Mouse (Mus musculus) adrenal gland, adult 2 months (tissue): ENCODE results near the gene Lpp. TPM values are rescaled to one million over a fixed set of nuclear protein-coding genes. Genes with fewer than 3 reads are reported as not detected.
"Not testable (repeated sequence)": the region's sequence is repeated elsewhere in the genome, so short reads cannot be mapped to it uniquely, and the experiment has no call there.

Source experiments
- DNase-seq: peaks from one replicate; pipeline ENCODE4 v3.0.0; 2021
- polyA plus RNA-seq: library from polyadenylated mRNA; depleted of rRNA; stranded (reverse); fragments of >200 nt; gene quantifications from 2 replicates; pipeline ENCODE4 v1.2.3, GENCODE M21; 2012
- total RNA-seq, 2 experiments: library from RNA; stranded (reverse); gene quantifications; 2 replicates each; pipeline ENCODE4 v1.2.3; 2021

Gene Lpp
- total and polyA plus RNA-seq, 3 experiments = 32.3 to 94.8 (median 35.1) TPM

GRCm38 (mm10) chr16:24979391-24979790, 586.1 kb downstream of the Lpp start:
- no peak for DNase-seq

GRCm38 (mm10) chr16:24982828-24983227, 589.5 kb downstream of the Lpp start:
- DNase-seq = no peak

DNA sequence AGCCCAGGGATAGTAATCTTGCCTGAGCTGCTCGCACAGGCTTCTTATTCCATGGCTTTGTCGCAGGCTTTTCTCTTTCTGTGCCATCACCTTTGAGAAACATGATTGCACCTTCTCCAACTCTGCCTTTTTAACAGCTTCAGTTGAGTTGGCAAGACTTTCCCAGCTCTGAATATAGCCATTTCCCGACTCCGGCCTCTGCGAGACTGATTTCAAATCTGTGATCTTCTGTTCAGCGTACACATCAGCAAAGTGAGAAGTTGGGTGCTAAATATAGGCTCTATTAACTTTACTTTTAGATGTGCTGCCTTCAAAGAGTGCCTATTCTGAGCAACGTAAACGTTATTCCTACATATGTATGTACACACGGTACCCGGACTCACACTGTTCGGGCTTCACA, 597.0 kb downstream of the Lpp start:
- DNase-seq = no peak

DNA sequence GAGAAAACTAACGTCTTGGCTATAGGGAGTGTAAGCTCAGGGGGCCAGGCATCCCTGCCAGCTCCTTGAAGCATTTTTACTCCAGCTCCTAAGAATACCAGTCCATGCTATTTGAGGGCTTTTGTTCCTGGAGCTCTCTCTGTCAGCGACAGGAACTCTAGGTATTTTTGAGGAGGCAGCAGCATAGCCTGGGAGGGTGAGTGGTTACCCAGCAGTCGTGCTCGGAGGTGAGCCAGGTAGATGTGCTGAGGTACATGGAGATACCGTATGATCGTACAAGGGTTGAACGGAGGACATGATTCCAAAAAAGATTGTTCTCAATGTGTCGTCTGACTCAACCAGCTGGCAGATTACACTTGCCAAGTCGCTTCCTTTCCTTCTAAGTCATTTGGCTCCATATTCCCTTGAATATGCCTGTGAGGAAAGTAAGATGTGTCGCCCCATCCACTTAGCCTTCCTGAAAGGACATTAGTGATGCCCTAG, 597.8 kb downstream of the Lpp start:
- no peak for DNase-seq

DNA sequence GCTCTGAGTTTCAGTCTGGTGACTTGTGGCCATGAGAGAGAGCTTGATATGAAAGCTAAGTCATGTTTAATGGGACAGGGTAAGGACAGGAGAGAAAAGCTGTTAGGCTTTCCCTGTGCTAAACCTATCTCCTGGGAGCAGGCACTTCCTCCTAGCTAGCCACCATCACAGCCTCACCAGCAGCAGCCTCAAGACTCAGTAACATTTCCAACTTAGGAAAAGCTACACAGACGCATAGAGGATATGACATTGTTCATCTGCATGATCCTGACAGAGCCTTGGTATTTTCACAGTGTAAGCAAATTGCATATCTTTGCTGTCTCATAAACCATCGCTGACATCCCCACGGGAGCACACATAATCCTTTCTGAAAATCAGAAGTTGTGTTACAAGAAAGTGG, 598.7 kb downstream of the Lpp start:
- peak; percentile 29 for DNase-seq

DNA sequence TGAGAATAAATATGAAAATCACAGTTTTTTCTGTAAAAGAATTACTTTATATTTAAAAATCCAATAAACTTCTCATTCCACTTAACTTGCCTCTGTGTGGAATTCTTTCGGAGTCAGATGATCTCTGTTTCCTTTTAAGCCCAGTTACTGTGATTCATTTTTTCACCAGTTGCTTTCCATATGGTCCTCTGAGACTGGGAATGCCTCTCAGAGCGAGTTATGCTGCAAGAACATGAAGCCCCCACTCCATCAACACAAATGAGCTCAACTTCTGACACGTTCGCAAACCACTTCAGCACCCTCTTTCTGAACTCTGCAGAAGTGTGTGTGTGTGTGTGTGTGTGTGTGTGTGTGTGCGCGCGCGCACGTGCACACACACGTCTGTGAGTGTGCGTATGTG, 599.2 kb downstream of the Lpp start:
- no peak for DNase-seq

- no peak for DNase-seq
These were observed 617.9 kb downstream of the Lpp start for GRCm38 (mm10) chr16:25010980-25011877.

GRCm38 (mm10) chr16:25012938-25013337, 619.6 kb downstream of the Lpp start:
- no peak for DNase-seq

DNA sequence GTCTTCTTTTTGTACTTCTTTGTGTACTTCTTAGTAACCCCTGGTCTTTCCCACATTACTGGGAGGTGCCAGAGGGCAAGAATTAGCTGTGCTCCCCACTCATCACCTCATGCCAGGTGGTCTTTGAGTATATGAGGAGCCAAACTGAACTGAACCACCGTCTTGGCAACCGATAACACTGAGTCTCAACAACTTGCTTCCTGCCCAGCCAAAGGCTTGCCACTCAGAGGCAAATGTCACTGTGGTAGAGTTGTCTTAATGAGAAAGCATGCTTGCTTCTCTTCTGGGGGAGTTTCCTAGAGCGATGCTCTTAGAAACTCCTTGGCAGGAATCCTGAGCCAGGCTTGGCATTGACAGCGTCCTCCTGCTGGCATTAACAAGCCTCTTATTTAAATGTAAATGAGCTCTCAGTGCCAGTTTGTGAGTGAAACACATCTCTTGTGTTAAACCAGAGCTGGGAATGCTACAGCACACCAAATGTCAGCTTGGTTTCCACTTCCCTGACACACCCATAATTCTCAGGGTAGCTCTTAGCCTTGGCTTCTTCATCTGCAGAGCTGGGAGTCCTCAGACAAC, 623.0 kb downstream of the Lpp start:
- DNase-seq = peak; percentile 48

DNA sequence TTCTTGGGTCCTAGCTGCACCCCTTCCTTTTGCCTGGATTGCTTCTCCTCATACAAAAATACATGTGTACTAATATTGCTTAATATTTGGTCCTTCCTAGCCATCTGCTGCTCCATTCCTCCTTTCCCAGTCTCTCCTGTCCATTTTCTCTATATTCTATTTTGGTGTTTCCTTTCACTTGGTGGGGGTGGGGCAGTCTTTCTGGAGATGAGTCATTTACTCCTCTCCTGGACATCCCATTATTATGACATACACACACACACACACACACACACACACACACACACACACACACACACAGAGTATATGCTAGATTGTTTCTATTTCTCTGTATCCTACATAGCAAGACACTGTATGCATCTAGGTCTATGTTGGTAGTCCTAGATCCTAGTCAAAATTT, 623.7 kb downstream of the Lpp start:
- DNase-seq = no peak

DNA sequence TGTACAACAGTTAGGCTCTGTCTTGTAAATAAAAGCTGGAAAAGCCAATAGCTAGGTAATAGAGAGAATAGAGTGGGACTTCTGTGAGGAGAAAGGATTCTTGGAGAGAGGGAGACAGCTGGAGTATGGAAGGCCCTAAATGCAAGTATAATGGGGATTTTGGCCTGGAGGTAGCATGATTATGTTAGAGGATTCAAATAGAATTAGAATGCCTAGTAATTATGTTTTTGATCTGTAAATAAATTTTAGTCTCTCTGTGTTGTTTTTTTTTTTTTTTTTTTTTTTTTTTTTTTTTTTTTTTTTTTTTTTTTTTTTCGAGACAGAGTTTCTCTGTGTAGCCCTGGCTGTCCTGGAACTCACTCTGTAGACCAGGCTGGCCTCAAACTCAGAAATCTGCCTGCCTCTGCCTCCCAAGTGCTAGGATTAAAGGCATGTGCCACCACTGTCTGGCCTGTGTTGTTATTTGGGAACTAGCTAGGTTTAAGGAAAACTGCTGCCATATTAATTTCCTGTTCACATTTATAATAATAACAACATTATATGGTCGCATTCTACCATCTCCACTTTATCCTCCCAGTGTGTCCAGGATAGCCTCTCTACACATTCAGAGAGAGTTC, 628.5 kb downstream of the Lpp start:
- DNase-seq = not testable (repeated sequence)

GRCm38 (mm10) chr16:25024591-25024990, 631.3 kb downstream of the Lpp start:
- no peak for DNase-seq

GRCm38 (mm10) chr16:25026191-25026590, 632.9 kb downstream of the Lpp start:
- peak; percentile 46 for DNase-seq

DNA sequence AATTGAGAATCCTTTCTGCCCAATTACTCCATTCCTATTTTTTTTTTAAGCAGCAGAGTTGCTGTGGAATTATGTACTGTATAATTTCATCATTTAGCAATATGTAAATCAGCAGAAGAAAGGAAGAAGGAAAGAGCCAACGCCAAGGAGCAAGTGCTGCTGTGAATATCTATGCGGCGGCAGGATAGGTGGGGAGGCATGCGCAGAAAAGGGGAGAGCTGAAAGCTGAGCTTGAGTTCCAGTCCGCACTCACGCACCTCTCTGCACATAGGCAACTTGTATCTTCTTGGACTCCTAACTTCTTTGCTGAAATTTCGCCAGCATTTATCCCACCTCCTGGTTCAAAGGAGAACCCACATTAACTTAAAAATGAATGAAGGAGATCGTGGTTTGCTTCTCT, 636.2 kb downstream of the Lpp start:
- no peak for DNase-seq

DNA sequence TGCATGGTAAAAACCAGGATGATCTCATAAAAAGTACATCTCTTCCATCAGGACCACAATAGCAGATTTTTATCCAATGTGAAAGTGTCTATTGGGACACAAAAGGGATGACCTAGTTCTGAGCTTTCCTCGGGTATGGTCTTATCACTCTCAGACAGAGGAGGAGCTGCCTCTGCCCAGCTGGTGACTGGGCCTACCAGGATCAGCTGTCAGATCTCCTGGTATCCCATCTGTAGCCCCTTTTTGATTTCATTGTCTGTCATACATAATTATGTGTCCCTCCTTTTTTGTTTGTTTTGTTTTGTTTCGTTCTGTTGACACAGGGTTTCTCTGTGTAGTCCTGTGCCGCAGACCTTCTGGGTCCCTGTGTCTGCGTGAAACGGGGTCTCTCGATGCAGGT, 644.1 kb downstream of the Lpp start:
- no peak for DNase-seq

- DNase-seq = no peak
These were observed 645.2 kb downstream of the Lpp start for GRCm38 (mm10) chr16:25038529-25038928.

DNA sequence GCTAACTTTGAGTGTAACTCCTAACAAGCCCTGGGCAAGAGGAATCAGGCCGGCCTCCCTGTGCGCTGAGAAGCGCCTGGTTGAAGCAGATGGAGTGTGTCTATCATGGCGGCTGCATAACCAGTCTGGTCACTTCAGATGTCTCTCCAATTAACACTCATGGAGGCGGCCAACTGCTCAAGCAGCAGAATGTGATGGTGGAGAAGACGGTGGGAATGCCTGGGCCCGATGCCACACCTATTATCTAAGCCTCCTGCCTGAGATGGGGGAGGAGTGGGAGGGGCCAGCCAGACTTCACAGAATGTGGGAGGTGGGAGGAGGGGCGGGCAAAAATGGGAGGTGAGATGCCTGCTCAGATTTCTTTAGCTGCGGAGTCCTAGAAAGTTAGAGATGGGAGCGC, 646.6 kb downstream of the Lpp start:
- DNase-seq = no peak

- DNase-seq = no peak
These were observed 647.9 kb downstream of the Lpp start for GRCm38 (mm10) chr16:25041165-25041564.

DNA sequence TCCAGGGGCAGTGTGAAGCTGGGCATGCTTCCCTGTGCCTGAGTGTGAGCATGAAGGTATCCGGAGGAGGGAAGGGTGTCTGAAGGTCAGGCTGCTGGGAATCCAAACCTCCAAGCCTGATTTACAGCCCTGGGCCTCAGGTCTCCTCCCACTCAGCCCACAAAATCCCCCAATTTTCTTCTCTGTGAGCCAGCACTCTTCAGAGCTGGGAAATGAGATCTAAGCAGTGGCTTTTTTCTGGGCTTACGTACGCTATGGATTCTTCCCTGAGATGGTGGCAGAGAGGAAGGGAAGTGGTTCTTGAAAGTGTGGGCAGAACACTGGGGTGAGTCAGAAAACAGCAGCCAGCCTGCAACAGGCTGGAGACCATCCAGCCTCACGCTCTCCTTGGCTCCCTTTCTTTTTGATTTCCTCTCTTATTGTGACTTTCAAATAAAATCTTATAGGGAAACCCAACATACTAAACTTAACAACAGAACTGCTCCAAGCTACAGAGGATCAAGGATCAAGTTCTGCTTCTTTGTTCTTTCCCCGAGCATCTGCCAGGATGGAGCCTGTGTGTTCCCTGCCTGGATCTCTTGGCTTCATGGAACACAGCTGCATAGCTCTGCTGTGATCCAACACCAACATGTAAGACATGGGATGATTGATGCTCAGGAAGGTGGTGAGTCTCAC, 648.7 kb downstream of the Lpp start:
- peak; percentile 62 for DNase-seq
